Mouse (Mus musculus): ENCODE results near the gene Nt5c3. TPM values are rescaled to one million over a fixed set of nuclear protein-coding genes. Genes with fewer than 3 reads are reported as not detected.
A peak's percentile ranks its signal among the peaks of the same experiment; 100 is the strongest.

Nt5c3 gene
- total RNA-seq, 2 experiments from 2014 or later = 23.8 to 24.1 TPM

DNA sequence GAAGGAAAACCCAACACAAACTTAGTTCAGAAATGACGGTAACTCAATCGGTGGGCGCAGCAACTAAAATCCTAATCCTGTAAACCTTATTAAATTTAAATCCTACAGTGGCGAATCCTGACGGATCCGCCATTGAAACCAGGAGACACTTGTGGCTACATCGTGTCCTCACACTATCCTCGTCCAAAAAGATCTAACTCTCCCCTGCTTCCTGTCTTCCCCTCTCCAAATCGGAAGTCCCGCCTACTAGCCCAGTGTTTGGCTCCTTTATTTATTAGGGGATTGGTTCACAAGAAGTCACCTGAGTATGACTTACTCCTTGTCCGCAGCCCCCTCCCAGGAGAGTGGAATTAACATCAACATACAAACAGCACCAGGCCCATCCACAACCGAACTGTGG is 86.6 kb downstream of the Nt5c3 start:
- no peak for DNase-seq

DNA sequence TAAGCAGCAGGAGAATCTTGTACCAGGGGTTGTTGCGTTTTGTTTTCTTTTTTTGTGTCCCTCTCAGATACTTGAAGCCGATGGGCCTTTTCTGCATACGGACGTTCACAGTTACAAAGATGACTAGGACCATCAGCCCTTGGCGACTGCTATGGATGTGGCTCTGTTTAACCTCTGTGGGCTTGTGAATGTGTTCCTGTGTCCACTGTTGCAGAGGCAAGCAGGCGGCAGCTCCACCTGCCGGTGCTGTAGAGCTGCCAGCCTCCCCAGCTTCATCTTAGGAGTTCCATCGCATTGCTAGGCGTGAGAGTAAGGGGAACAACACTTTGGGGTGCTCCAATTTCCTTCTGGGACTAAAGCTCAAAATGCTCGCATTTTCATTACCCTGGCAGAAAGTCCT is 88.2 kb downstream of the Nt5c3 start:
- no peak for DNase-seq

DNA sequence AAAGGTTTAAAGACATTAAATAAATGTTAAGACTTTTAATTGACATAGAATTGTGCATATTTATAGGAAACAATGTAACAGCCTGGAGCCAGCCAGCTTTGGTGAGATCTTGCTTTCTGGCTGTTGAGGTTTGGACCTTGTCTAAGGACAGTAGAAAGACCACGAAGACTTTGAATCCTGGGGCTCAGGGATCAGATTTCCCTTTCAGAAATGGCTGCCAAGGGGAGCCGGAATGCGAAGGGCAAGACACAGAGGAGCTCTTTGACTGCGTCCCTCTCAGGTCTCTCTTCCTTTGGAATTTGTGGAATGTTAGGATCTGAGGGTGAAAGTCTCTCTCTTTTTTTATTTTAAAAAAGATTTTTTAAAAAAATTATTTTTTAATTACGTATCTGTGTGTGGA is 89.0 kb downstream of the Nt5c3 start:
- DNase-seq = no peak

DNA sequence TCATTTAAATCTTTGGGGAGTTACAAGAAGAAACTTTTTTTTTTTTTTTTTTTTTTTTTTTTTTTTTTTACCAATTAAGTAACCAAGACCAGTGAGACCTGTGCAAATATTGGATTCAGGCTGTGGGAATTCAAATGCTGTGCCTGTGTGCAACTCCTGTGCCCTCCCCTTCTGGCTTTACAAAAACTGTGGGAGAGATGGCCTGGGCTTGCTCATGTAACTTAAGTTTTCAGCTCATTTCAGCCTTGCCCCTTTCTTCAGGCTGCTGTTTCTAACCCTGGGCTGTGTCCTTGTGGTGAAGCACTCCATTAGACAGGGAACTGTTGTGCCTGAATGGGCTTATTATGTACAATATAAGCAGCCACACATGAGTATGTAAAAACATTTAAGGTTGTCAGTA is 90.9 kb downstream of the Nt5c3 start:
- DNase-seq = no peak

DNA sequence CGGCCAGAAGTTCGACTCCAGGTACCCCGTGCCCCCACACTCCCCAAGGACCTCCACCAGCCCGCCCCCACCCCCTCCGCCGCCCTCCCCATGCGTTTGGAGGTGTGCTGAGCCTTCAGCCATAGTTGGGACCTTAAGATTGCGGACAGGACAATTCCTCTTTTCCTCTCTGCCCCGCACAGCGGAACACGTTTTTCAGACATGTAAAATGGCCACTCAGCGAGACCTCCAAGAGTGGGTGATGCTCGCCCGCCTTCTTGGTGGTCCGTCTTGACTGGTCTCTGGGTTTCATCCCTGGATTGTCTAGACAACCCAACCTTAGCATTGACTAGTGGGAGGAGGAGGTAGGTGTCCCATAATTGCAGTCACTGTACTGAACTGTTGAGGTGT is 91.3 kb downstream of the Nt5c3 start:
- peak in 1 of 2 experiments; percentile 6 for DNase-seq

Other genes starting within 250 kb of the Nt5c3 start
- 10 to 100 TPM; 29.3 to 33.8 TPM for gene Lsm5, start 219.2 kb downstream of the Nt5c3 start, total RNA-seq (2021)
- gene Avl9, start 209.0 kb downstream of the Nt5c3 start, total RNA-seq (2021) = 10 to 100 TPM; 25.2 to 28.5 TPM
- 10 to 100 TPM; 33.6 to 36.0 TPM for gene Kbtbd2, start 126.1 kb downstream of the Nt5c3 start, total RNA-seq (2021)
- gene Fkbp9, start 91.9 kb downstream of the Nt5c3 start, total RNA-seq (2021) = 10 to 100 TPM; 72.1 to 75.9 TPM
- under 1 TPM; 0.20 to 0.40 TPM for gene Vmn1r4, start 83 bp upstream of the Nt5c3 start, total RNA-seq (2021)
- not detected for gene Vmn1r5, start 46.3 kb upstream of the Nt5c3 start, total RNA-seq (2021)
- gene Vmn1r6, start 73.3 kb upstream of the Nt5c3 start, total RNA-seq (2021) = not detected
- gene Vmn1r7, start 101.4 kb upstream of the Nt5c3 start, total RNA-seq (2021) = not detected
- gene Vmn1r8, start 108.4 kb upstream of the Nt5c3 start, total RNA-seq (2021) = not detected
- gene Vmn1r9, start 142.9 kb upstream of the Nt5c3 start, total RNA-seq (2021) = not detected
- not detected for gene Vmn1r10, start 185.5 kb upstream of the Nt5c3 start, total RNA-seq (2021)
- gene Vmn1r11, start 209.5 kb upstream of the Nt5c3 start, total RNA-seq (2021) = not detected
- not detected for gene Vmn1r12, start 233.0 kb upstream of the Nt5c3 start, total RNA-seq (2021)

All from adrenal gland, postnatal 36 days (tissue).